Mouse (Mus musculus): ENCODE data around the gene Ndufc1. TPM values are rescaled to one million over a fixed set of nuclear protein-coding genes. Genes with fewer than 3 reads are reported as not detected.

Gene Ndufc1
- 10 to 100 TPM; 71.7 to 77.8 TPM for total RNA-seq (2023)

GRCm38 (mm10) chr3:51408561-51409183, at the start of gene Ndufc1:
Gene Ndufc1, minus strand, starts transcription at chr3:51408988.

DNA sequence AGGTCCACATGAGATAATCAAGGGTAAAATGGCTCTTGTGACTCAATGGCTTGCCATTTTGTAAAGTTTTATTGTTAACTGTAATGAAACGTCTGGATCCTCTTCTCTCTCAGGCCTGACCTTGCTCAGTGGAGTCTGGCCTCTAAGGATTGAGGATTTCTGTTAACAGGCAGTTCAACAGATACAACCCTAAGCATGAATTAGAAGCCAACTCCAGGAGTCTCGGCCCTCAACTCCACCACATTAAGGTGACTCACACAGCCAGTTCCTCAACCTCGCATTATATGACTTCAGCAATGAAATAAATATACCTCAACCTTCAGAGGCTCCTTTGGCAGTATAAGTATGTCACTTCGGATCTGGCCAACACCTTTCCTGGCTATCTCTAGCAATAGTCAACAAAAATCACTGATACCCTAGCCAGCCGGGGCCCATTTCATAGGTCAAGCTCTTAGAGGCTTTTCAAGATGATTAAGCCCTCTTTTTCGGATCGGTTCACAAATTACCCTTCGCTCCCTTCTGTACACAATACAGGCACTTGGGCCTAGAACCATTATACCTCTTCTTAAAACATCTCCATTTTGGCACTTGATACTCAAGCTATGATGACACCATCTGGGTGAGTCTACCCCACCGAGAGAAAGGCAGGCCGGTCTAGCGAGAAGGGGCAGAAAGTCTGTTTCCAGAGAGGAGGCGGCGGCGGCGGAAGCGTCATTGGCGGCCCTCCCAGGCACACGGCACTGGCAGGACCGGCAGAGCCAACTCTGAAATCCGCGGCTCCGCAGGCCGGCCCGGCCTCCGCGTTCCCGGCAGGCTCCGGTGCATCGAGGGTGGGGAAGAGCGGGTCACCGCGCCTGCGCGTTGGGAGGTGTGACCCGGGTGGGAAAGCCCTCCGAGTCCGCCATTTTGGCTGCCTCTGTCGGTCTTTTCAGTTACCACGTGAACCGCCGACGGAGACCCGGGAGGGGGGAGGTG, 6.6 kb upstream of the Ndufc1 start, which contains the start of gene Naa15:
TSS of gene Naa15 (plus strand) at position 51 of the 975 bp plus-strand sequence.

DNA sequence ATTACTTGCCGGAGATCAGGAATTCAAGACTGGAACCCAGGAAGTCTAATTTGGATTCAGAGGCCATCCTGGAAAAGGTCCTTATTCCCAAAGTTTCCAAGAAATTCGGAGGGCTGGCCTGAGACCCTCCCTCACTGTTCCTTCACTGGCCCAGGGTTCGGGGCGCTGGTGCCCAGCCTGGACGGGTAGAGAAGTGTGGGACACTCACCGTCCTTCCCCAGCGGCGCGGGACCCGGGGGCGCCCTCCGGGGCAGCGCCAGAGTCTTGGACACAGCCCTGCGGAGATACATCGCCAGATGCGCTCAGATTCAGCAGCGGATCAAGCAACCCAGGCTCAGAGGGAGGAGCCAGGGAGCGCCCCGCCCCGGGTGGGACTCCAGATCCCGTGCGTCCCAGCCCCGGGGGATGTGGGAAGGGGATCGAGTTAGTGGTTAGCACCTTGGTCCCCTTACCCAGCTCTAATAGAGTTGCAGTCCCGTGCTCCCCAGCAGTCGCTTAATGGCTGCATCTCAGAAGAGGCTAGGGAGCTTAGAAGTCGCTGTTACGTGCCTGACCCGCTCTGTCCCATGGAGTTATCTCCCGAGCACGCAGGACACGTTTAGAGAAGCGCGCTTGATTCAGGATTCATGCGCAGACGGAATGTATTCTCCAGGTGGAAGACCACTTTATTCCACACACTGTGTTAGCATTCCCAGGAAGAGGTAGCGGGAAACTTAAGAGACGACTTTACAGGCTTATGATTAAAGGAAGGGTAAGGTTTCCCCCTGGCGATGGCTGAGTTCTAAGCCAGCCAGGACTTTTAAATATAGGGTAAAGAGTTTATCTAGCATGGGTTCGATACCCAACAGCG, 12.3 kb downstream of the Ndufc1 start, which contains the start of gene Mgarp:
TSS of gene Mgarp (minus strand) at position 520 of the 850 bp plus-strand sequence.

Other genes with a start within 250 kb of the Ndufc1 start
- 10 to 100 TPM; 25.4 to 31.1 TPM for gene Noct, start 184.5 kb downstream of the Ndufc1 start, total RNA-seq (2023)
- gene Elf2, start 68.3 kb downstream of the Ndufc1 start, total RNA-seq (2023) = 100 to 1,000 TPM in 1 of 2 experiments, 10 to 100 TPM in 1; 94.7 to 115 TPM
- not detected for gene Mgarp, start 12.2 kb downstream of the Ndufc1 start, total RNA-seq (2023)
- 10 to 100 TPM; 59.7 to 60.7 TPM for gene Naa15, start 6.2 kb upstream of the Ndufc1 start, total RNA-seq (2023)
- 10 to 100 TPM; 27.2 to 28.1 TPM for gene Rab33b, start 74.9 kb upstream of the Ndufc1 start, total RNA-seq (2023)
- gene Setd7, start 151.9 kb upstream of the Ndufc1 start, total RNA-seq (2023) = 10 to 100 TPM; 37.4 to 46.3 TPM